Mouse (Mus musculus): Measurements from ENCODE around the gene Spocd1. TPM values are rescaled to one million over a fixed set of nuclear protein-coding genes. Genes with fewer than 3 reads are reported as not detected.

Spocd1 gene
- polyA plus RNA-seq, 1 experiment from 2014 or later = not detected

GRCm38 (mm10) chr4:129906016-129906415 lies 23.0 kb upstream of the Spocd1 start:
- no peak overlapping the region for H3K4me3 ChIP-seq
- no peak overlapping the region for H3K9ac ChIP-seq
- H3K9me3 ChIP-seq (replicated peaks) = no peaks in the 10 kb centered on the region
- H3K4me2 ChIP-seq = no peak overlapping the region
- no peak for ATAC-seq
- H3K27ac ChIP-seq = no peak overlapping the region
- WGBS = 75% methylated on average over 13 of the region's 13 CpGs
- no peaks in the 10 kb centered on the region for H3K4me1 ChIP-seq
- no peaks in the 10 kb centered on the region for H3K27me3 ChIP-seq
- no peaks in the 10 kb centered on the region for H3K36me3 ChIP-seq (ENCODE audit: poor library complexity, severe bottlenecking)

DNA sequence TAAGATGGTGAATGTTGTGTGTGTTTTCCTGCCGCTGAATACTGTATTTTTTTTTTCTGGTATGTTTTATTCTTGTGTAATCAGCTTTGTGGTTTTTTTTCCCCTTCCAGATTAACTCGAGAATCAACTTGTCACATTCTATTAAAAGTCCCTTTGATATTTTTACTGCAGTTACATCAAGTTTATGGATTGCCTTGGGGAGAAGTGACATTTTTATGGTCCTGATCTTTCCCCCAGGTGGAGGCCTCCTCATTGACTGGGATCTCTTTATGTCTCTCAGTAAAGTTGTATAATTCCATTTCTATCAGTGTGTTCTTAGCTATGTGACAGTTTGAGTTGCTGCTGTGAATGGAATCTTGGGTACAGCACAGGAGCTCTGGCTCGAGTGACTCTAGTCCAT lies 20.2 kb upstream of the Spocd1 start:
- Histone ChIP-seq H3K27ac (no peak overlapping the region), H3K27me3 (no peaks in the 10 kb centered on the region), H3K9me3 (replicated peaks) (no peaks in the 10 kb centered on the region), H3K4me1 (peaks cover 4% of the 10 kb centered on the region), H3K4me2 (no peak overlapping the region), H3K9ac (no peak overlapping the region), H3K4me3 (no peak overlapping the region), H3K36me3 (ENCODE audit: poor library complexity, severe bottlenecking) (no peaks in the 10 kb centered on the region)
- no peak for ATAC-seq
- WGBS = 78% methylated on average over 3 of the region's 3 CpGs

DNA sequence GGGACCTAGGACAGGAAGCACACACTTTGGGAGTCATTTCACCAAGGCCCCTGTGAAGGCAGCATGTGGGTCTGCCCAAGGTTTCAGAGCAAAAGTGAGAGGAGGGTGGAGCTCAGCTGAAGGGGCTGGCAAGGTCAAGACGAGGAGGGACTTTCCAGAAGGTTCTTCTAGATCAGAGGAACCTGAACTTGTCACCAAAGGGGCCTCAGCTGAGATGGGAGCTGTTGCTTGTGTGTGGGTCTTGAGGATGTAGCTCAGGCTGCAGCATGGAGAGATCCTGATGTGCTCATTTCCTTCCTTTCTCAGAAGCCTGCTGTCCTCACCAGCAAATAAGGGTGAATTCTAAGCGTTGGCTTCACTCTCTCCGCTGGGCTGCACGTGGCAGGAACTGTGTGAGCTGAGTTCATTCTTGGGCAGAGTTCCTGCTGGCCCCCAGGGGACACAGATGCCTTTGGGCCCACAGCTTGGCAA lies 19.8 kb upstream of the Spocd1 start:
- H3K4me2 ChIP-seq = no peak overlapping the region
- no peaks in the 10 kb centered on the region for H3K36me3 ChIP-seq (ENCODE audit: poor library complexity, severe bottlenecking)
- no peak for ATAC-seq
- no peak overlapping the region for H3K9ac ChIP-seq
- H3K9me3 ChIP-seq (replicated peaks) = no peaks in the 10 kb centered on the region
- no peaks in the 10 kb centered on the region for H3K27me3 ChIP-seq
- no peak overlapping the region for H3K27ac ChIP-seq
- peaks cover 9% of the 10 kb centered on the region for H3K4me1 ChIP-seq
- WGBS = 73% methylated on average over 4 of the region's 4 CpGs
- no peak overlapping the region for H3K4me3 ChIP-seq

DNA sequence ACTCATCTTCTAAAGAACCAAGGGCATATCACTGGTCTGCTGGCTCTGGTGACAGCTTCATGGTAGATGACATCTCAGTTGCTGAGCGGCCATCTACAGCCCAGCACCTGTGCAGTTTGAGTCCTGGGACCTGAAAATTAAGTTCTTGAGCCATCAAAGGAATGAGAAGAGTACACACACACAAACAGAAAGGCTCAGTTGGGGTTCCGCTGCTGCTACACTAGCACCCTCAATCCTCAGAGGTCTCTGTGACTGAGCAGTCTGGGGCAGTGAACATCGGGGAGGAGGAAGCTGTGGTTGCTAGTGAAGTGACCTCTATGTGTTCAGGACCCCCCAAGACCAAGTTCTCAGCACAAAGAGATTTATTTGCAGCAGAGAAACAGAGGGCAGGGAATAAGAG lies 16.1 kb upstream of the Spocd1 start:
- Histone ChIP-seq H3K27ac (no peak overlapping the region), H3K4me3 (no peak overlapping the region), H3K4me2 (no peak overlapping the region), H3K27me3 (no peaks in the 10 kb centered on the region), H3K9ac (no peak overlapping the region), H3K9me3 (replicated peaks) (no peaks in the 10 kb centered on the region), H3K36me3 (ENCODE audit: poor library complexity, severe bottlenecking) (no peaks in the 10 kb centered on the region), H3K4me1 (peaks cover 9% of the 10 kb centered on the region)
- no peak for ATAC-seq
- 80% methylated on average over 3 of the region's 3 CpGs for WGBS

GRCm38 (mm10) chr4:129913761-129914644 lies 15.0 kb upstream of the Spocd1 start:
- Histone ChIP-seq H3K4me1 (peaks cover 9% of the 10 kb centered on the region), H3K9ac (no peak overlapping the region; the same call in 1 of the 2 replicates), H3K27me3 (no peaks in the 10 kb centered on the region), H3K4me3 (no peak overlapping the region), H3K9me3 (replicated peaks) (no peaks in the 10 kb centered on the region), H3K36me3 (ENCODE audit: poor library complexity, severe bottlenecking) (no peaks in the 10 kb centered on the region), H3K27ac (peak overlapping the region; percentile 14; the same call in 1 of the 2 replicates), H3K4me2 (peak overlapping the region; percentile 10; the same call in 1 of the 2 replicates)
- no peak for ATAC-seq
- 23% methylated on average over 16 of the region's 16 CpGs for WGBS

DNA sequence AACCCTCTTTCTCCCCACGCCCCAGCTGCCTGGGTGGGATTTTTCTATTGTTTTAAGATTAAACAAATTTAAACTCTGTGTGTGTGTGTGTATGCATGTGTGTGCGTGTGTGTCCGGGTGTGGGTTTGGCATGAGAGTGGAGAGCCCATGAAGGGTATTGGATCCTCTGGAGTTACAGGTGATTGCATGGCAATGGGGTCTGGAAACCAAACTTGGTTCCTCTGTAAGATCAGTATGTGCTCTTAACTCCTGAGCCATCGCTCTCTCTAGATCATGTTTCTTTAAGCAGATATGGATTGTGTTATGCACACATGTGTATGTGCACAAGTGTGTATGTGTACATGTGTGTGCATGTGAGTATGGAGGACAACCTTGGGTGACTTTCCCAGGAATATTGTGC lies 14.4 kb upstream of the Spocd1 start:
- Histone ChIP-seq H3K4me3 (no peak overlapping the region), H3K36me3 (ENCODE audit: poor library complexity, severe bottlenecking) (no peaks in the 10 kb centered on the region), H3K4me2 (no peak overlapping the region), H3K27ac (no peak overlapping the region), H3K9me3 (replicated peaks) (no peaks in the 10 kb centered on the region), H3K27me3 (no peaks in the 10 kb centered on the region), H3K4me1 (peaks cover 9% of the 10 kb centered on the region), H3K9ac (no peak overlapping the region)
- no peak for ATAC-seq
- whole genome bisulfite sequencing = 61% methylated on average over 4 of the region's 4 CpGs

DNA sequence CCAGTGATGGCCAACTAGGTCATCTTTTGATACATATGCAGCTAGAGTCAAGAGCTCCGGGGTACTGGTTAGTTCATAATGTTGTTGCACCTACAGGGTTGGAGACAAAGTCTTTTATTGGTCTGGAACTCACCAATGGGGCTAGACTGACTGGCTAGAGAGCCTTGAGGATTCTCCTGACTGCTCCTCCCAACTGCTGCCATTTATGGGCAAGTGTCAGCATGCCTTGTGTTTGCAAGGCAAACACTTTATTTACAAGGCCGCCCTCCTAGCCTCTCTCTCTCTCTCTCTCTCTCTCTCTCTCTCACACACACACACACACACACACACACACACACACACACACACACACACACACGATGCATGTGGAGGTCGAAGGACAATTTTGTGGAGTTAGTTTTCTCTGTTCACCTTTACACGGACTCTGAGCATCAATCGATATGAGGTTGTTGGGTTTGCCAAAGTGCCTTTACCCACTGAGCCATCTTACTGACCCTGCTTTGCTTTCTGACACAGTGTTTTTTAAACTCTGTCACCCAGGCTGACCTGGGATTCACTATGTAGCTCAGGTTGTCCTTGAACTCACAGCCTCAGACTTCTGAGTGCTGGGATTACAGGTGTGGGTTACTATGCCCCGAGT lies 13.6 kb upstream of the Spocd1 start:
- no peaks in the 10 kb centered on the region for H3K27me3 ChIP-seq
- no peak overlapping the region for H3K27ac ChIP-seq
- ATAC-seq = no peak
- H3K4me1 ChIP-seq = peaks cover 9% of the 10 kb centered on the region
- WGBS = 91% methylated on average over 7 of the region's 7 CpGs
- no peak overlapping the region for H3K4me2 ChIP-seq
- no peak overlapping the region for H3K9ac ChIP-seq
- no peak overlapping the region for H3K4me3 ChIP-seq
- H3K9me3 ChIP-seq (replicated peaks) = no peaks in the 10 kb centered on the region
- no peaks in the 10 kb centered on the region for H3K36me3 ChIP-seq (ENCODE audit: poor library complexity, severe bottlenecking)

DNA sequence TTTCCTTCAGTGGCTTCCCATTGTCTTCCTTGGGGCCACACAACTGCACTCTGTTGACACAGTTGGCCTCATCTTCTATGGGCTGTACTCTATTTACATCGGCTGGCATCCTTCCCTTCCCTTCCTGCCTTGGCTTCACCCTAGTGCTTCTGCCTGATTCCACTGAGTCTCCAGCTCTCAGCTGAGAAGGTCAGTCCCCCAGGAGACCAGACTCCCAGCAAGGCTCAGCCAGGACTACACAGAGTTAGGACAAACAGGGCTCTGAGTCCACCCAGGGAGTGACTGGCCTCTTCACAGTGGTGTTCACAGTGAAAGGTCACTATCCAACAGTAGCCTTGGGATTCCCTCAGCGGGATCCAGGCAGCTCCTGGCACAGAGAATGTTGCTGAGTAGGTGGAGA lies 12.9 kb upstream of the Spocd1 start:
- Histone ChIP-seq H3K9me3 (replicated peaks) (no peaks in the 10 kb centered on the region), H3K4me3 (no peak overlapping the region), H3K4me2 (no peak overlapping the region), H3K27ac (no peak overlapping the region), H3K9ac (no peak overlapping the region), H3K36me3 (ENCODE audit: poor library complexity, severe bottlenecking) (no peaks in the 10 kb centered on the region), H3K27me3 (no peaks in the 10 kb centered on the region), H3K4me1 (peaks cover 9% of the 10 kb centered on the region)
- ATAC-seq = no peak
- 44% methylated on average over 2 of the region's 2 CpGs for WGBS

GRCm38 (mm10) chr4:129917016-129917603 lies 11.9 kb upstream of the Spocd1 start:
- Histone ChIP-seq H3K36me3 (ENCODE audit: poor library complexity, severe bottlenecking) (no peaks in the 10 kb centered on the region), H3K9ac (no peak overlapping the region), H3K27ac (no peak overlapping the region), H3K4me3 (no peak overlapping the region), H3K4me2 (no peak overlapping the region), H3K9me3 (replicated peaks) (no peaks in the 10 kb centered on the region), H3K27me3 (no peaks in the 10 kb centered on the region), H3K4me1 (peaks cover 9% of the 10 kb centered on the region)
- 73% methylated on average over 8 of the region's 8 CpGs for WGBS
- no peak for ATAC-seq

DNA sequence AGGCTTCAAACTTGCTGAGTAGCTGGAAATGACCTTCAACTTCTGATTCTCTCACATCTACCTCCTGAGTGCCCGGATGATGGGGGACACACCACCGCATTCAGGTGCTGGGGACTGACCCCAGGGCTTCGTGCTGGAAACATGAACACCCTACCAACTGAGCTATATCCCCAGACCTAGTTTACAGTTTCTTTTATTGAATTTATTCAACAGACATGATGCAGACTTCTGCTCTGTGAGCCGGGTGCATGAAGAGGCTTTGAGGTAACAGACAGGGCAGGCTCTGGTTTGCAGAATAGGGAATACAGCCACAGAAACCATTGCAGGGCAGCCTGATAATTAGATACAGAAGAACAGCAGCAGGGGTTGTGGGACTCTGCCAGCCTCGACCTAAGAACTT lies 10.6 kb upstream of the Spocd1 start:
- ATAC-seq = no peak
- H3K9ac ChIP-seq = no peak overlapping the region
- no peak overlapping the region for H3K4me2 ChIP-seq
- H3K4me3 ChIP-seq = no peak overlapping the region
- 83% methylated on average over 5 of the region's 5 CpGs for WGBS
- H3K9me3 ChIP-seq (replicated peaks) = no peaks in the 10 kb centered on the region
- H3K27ac ChIP-seq = no peak overlapping the region
- peaks cover 8% of the 10 kb centered on the region for H3K4me1 ChIP-seq
- H3K36me3 ChIP-seq (ENCODE audit: poor library complexity, severe bottlenecking) = no peaks in the 10 kb centered on the region
- H3K27me3 ChIP-seq = no peaks in the 10 kb centered on the region

GRCm38 (mm10) chr4:129918901-129919300 lies 10.1 kb upstream of the Spocd1 start:
- 87% methylated on average over 3 of the region's 3 CpGs for WGBS
- H3K4me3 ChIP-seq = no peak overlapping the region
- no peak overlapping the region for H3K4me2 ChIP-seq
- no peaks in the 10 kb centered on the region for H3K9me3 ChIP-seq (replicated peaks)
- peaks cover 4% of the 10 kb centered on the region for H3K4me1 ChIP-seq
- ATAC-seq = no peak
- H3K27me3 ChIP-seq = no peaks in the 10 kb centered on the region
- no peaks in the 10 kb centered on the region for H3K36me3 ChIP-seq (ENCODE audit: poor library complexity, severe bottlenecking)
- no peak overlapping the region for H3K9ac ChIP-seq
- no peak overlapping the region for H3K27ac ChIP-seq

All from forebrain, embryonic 13.5 days (tissue).